Mouse (Mus musculus): Measurements from ENCODE around the gene 4930412O13Rik. TPM values are rescaled to one million over a fixed set of nuclear protein-coding genes. Genes with fewer than 3 reads are reported as not detected.

The 4930412O13Rik gene
- not detected in 2 replicates for polyA plus RNA-seq (2012; ENCODE audit: low replicate concordance)

GRCm38 (mm10) chr2:9881051-9881591, at the start of gene 4930412O13Rik:
TSS of gene 4930412O13Rik (plus strand) at chr2:9881252.

GRCm38 (mm10) chr2:9888913-9889650, 8.0 kb downstream of the 4930412O13Rik start, which contains the start of gene 9230102O04Rik:
TSS of gene 9230102O04Rik (minus strand) at chr2:9889540.

GRCm38 (mm10) chr2:9889651-9890183, 8.7 kb downstream of the 4930412O13Rik start, which contains the start of gene Gata3:
TSS of gene Gata3 (minus strand) at chr2:9890034.

Other genes starting within 250 kb of the 4930412O13Rik start
- not detected in 2 replicates for gene 9230102O04Rik, start 8.3 kb downstream of the 4930412O13Rik start, polyA plus RNA-seq (2012; ENCODE audit: low replicate concordance)
- gene Gata3, start 8.8 kb downstream of the 4930412O13Rik start, polyA plus RNA-seq (2012; ENCODE audit: low replicate concordance) = 67.8 and 180 TPM in 2 replicates
- 23.8 and 24.7 TPM in 2 replicates for gene Taf3, start 167.3 kb downstream of the 4930412O13Rik start, polyA plus RNA-seq (2012; ENCODE audit: low replicate concordance)
- 14.5 and 32.5 TPM in 2 replicates for gene Atp5c1, start 199.3 kb downstream of the 4930412O13Rik start, polyA plus RNA-seq (2012; ENCODE audit: low replicate concordance)
- 3.0 and 5.4 TPM in 2 replicates for gene Kin, start 199.3 kb downstream of the 4930412O13Rik start, polyA plus RNA-seq (2012; ENCODE audit: low replicate concordance)

All from hematopoietic multipotent progenitor cell, adult 10-12 weeks (in vitro differentiated cells).